Mouse (Mus musculus) E14TG2a.4 (cell line): ENCODE data around the gene Cdk5rap1.
"Not testable (repeated sequence)": the region's sequence is repeated elsewhere in the genome, so short reads cannot be mapped to it uniquely, and the experiment has no call there.

Source experiments
- H3K27me3 ChIP-seq: 2 replicates; pipeline ENCODE4 v1.6.1; 2014; ENCODE audit warnings: low read length, control low read depth; ENCODE audit not compliant: insufficient read depth
- H3K36me3 ChIP-seq: 2 replicates; pipeline ENCODE4 v1.6.1; 2014; ENCODE audit warnings: low read length, control low read depth; ENCODE audit not compliant: insufficient read depth
- H3K4me1 ChIP-seq: replicated peaks from 2 replicates; pipeline ENCODE4 v1.6.1; 2014; ENCODE audit warnings: low read depth, low read length, control low read depth
- H3K4me3 ChIP-seq: replicated peaks from 2 replicates; pipeline ENCODE4 v1.5.1; 2014; ENCODE audit warnings: mild to moderate bottlenecking, low read length
- H3K9me3 ChIP-seq: 2 replicates; pipeline ENCODE4 v1.6.1; 2014; ENCODE audit warnings: low read length, control low read depth
- CTCF ChIP-seq: conservative IDR thresholded peaks from 2 replicates; pipeline ENCODE4 v1.5.1; 2014; ENCODE audit warnings: low read length
- NANOG ChIP-seq: IDR thresholded peaks from 2 replicates; pipeline ENCODE4 v1.6.1; 2014; ENCODE audit warnings: borderline replicate concordance, low read length, mixed read lengths
- POU5F1 ChIP-seq: IDR thresholded peaks from 2 replicates; pipeline ENCODE4 v1.6.1; 2014; ENCODE audit warnings: low read length, borderline replicate concordance

The Cdk5rap1 gene

GRCm38 (mm10) chr2:154339356-154339755 lies 33.5 kb downstream of the Cdk5rap1 start:
- H3K4me1 ChIP-seq: peaks cover 61% of the 10 kb centered on the region
- H3K27me3 ChIP-seq: no peaks in the 10 kb centered on the region
- no peak for TF ChIP-seq NANOG
- TF ChIP-seq POU5F1: no peak
- TF ChIP-seq CTCF: no peak
- H3K9me3 ChIP-seq: peaks cover 6% of the 10 kb centered on the region; the same call in 1 of the 2 replicates
- H3K4me3 ChIP-seq: peak overlapping the region; percentile 18; the same call in 1 of the 2 replicates
- H3K36me3 ChIP-seq: peaks cover 44% of the 10 kb centered on the region

GRCm38 (mm10) chr2:154338161-154338560 lies 34.6 kb downstream of the Cdk5rap1 start:
- H3K4me3 ChIP-seq: no peak overlapping the region; the same call in 1 of the 2 replicates
- no peaks in the 10 kb centered on the region for H3K27me3 ChIP-seq
- H3K4me1 ChIP-seq: peaks cover 66% of the 10 kb centered on the region
- H3K36me3 ChIP-seq: peaks cover 36% of the 10 kb centered on the region
- TF ChIP-seq NANOG: 0 out of 2 replicates have a peak, but pooled peaks have one; percentile 20
- TF ChIP-seq CTCF: no peak
- TF ChIP-seq POU5F1: 0 out of 2 replicates have a peak, but pooled peaks have one; percentile 26
- H3K9me3 ChIP-seq: peaks cover 6% of the 10 kb centered on the region; the same call in 1 of the 2 replicates

DNA sequence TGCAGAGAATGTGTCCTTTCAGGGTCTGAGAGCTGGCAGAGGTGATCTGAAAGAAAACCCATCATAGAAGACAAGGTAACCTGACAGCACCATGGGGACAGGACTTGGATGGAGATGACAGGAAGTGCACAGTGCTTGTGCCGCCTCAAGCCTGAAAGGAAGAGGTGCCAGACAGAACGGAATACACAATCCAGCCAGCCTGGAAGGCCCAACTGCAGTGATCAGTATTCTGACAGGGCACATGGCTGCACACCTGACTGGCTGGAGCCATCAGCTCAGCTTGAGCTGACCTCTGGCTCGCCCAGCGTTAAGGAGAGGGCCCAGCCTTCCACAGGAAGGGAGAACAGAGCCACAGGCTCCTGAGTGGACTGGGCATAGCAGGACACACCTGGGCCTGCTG lies 37.2 kb downstream of the Cdk5rap1 start:
- Histone ChIP-seq H3K36me3 (peaks cover 10% of the 10 kb centered on the region), H3K9me3 (peaks cover 3% of the 10 kb centered on the region; the same call in 1 of the 2 replicates), H3K27me3 (no peaks in the 10 kb centered on the region), H3K4me1 (peaks cover 71% of the 10 kb centered on the region), H3K4me3 (peak overlapping the region; percentile 49)
- no peak for TF ChIP-seq NANOG
- TF ChIP-seq POU5F1: no peak

DNA sequence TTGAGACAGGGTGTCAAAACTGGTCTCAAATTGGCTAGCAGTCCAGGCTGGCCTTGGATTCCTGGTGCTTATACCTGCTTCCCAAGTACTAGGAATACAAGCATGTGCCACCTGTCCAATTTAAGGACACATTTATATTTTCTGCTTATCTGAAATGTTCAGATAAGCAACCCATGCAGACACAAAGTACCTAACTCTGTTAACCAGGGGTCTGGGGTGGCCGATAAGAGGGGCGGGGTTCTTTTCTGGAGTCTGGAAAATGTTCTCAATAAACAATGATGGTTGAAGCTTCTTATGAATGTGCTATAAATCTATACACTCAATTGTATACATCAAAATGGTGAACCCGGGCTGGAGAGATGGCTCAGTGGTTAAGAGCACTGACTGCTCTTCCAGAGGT lies 46.0 kb downstream of the Cdk5rap1 start:
- no peaks in the 10 kb centered on the region for H3K36me3 ChIP-seq
- no peaks in the 10 kb centered on the region for H3K9me3 ChIP-seq
- TF ChIP-seq CTCF (no peak), NANOG (no peak), POU5F1 (no peak)
- no peaks in the 10 kb centered on the region for H3K27me3 ChIP-seq
- no peak overlapping the region for H3K4me3 ChIP-seq
- 0 out of 2 replicates have a peak, but pooled peaks cover 3% of the 10 kb centered on the region for H3K4me1 ChIP-seq

- H3K27me3 ChIP-seq, H3K36me3 ChIP-seq, H3K4me1 ChIP-seq, H3K4me3 ChIP-seq, H3K9me3 ChIP-seq: not testable (repeated sequence)
Measured at GRCm38 (mm10) chr2:154313771-154314170, 59.0 kb downstream of the Cdk5rap1 start.

DNA sequence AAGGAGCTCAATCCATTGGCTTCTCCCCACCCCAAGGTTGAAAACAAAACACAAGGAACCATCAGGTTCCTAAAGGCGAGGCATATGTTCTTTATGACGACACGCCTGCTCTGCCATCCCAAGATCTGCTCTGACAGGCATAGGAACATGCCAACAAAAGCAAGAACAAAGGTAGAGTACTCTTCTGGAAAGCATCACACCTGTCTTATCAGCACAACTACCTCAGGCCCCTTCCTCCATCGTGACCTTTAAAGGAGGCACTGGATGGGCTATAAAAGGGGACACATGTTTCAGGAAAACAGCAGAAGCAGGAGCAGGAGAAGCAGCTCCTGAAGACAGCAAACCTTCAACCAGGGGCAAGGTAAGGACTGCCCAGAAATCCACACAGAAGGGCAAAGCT lies 65.9 kb downstream of the Cdk5rap1 start, which contains the start of gene Bpifb9b:
TSS of gene Bpifb9b (plus strand) at position 301 of the 400 bp plus-strand sequence.
- not testable (repeated sequence) for H3K4me3 ChIP-seq, H3K4me1 ChIP-seq, H3K9me3 ChIP-seq, H3K36me3 ChIP-seq, H3K27me3 ChIP-seq

- not testable (repeated sequence) for H3K9me3 ChIP-seq, H3K27me3 ChIP-seq, H3K36me3 ChIP-seq, H3K4me3 ChIP-seq, H3K4me1 ChIP-seq
Measured at GRCm38 (mm10) chr2:154304604-154305003, 68.2 kb downstream of the Cdk5rap1 start.

GRCm38 (mm10) chr2:154301763-154302162 lies 71.0 kb downstream of the Cdk5rap1 start:
- TF ChIP-seq CTCF (no peak), POU5F1 (no peak), NANOG (no peak)
- H3K27me3 ChIP-seq: no peaks in the 10 kb centered on the region

GRCm38 (mm10) chr2:154300496-154300895 lies 72.3 kb downstream of the Cdk5rap1 start:
- Histone ChIP-seq H3K9me3 (no peaks in the 10 kb centered on the region), H3K4me1 (peaks cover 4% of the 10 kb centered on the region; the same call in 1 of the 2 replicates)

More at GRCm38 (mm10) chr2:154301763-154302162, 71.0 kb downstream of the Cdk5rap1 start:
- Histone ChIP-seq H3K4me3 (no peak overlapping the region), H3K4me1 (peaks cover 4% of the 10 kb centered on the region; the same call in 1 of the 2 replicates), H3K36me3 (no peaks in the 10 kb centered on the region), H3K9me3 (no peaks in the 10 kb centered on the region)

GRCm38 (mm10) chr2:154294746-154295145 lies 78.1 kb downstream of the Cdk5rap1 start:
- not testable (repeated sequence) for H3K27me3 ChIP-seq, H3K9me3 ChIP-seq, H3K4me1 ChIP-seq, H3K36me3 ChIP-seq, H3K4me3 ChIP-seq
- peak; percentile 53 for TF ChIP-seq CTCF

More at GRCm38 (mm10) chr2:154300496-154300895, 72.3 kb downstream of the Cdk5rap1 start:
- H3K36me3 ChIP-seq: no peaks in the 10 kb centered on the region
- H3K4me3 ChIP-seq: no peak overlapping the region
- TF ChIP-seq CTCF (peak; percentile 88), POU5F1 (no peak), NANOG (no peak)
- no peaks in the 10 kb centered on the region for H3K27me3 ChIP-seq
